Mouse (Mus musculus): ENCODE data around the gene Elp4.
A peak's percentile ranks its signal among the peaks of the same experiment; 100 is the strongest.

Elp4 gene

DNA sequence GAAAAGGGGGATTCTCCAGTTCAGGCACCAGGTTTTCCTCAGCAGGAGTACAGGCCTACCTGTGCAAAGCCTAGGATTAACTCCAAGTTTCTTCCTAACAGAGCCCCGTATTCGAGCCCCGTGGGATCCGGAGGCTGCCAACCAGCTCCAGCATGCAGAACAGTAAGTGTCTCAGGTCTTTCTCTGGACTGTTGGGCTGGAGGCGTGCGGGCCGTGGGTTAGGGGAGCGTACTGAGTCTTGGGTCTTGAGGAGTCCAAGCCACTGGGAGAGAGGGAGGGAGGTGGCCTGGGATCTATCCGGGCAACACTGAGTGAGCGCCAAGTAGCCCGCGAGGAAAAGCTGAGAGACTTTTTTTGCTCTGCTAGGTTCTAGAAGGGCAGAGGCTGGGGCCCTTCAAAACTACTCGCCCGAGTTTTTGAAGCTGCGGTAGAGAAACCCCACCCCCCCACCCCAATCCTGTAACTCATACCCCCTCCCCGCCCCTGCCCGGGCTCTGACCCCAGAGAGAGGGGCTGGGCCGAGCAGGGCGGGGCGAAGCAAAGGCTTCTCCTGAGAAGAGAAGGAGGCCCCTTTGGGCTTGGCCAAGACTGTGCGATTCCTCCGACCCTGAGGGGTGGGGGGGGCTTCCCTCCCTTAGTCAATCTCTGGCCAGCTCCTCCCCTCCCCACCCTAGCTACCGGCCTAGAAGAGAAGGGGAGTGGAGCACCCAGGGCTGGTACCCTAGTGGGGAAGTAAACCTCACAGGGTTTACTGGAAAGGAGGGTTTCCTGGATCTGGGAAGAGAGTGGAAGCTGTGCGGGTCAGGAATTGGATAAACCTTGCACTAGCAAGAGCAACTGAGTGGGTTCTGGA lies 224.0 kb downstream of the Elp4 start:
- DNase-seq, result no peak

- no peak for DNase-seq
Measured at GRCm38 (mm10) chr2:105679331-105679730, 225.0 kb downstream of the Elp4 start.

GRCm38 (mm10) chr2:105678880-105679321 lies 225.5 kb downstream of the Elp4 start:
- no peak for DNase-seq

- no peak for DNase-seq
Measured at GRCm38 (mm10) chr2:105678306-105678705, 226.1 kb downstream of the Elp4 start.

DNA sequence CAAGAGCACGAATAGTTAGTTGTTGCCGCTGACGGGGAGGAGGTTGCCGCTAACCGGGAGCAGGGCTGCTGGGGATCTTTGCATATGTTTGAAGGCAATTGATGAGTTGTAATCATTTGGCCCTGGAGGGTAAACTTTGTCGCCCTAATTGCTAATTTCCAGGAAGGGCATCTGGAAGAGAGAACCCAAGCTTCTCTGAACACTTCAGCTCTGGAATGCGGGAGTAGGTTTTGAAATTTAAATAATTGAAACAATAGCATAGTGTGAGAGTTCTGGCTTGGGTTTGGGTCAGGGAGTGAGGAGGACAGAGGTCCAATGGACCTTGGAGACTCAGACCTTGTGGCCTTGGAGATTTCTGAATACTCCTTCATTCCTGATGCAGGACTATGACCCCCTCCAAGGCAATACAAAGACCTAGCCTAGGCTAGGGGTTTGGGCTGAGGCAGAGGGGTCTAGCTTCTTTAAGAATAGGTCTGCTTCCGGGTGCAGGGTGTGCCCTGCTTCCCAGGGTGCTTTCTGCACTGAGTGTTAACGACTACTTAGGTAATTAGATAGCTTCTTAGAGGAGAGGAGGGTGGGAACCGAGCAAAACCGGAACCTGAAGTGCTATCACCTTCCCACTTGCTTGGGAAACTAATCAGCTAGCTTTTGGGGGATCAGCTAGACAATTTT lies 226.8 kb downstream of the Elp4 start:
- DNase-seq, result no peak

GRCm38 (mm10) chr2:105676909-105677433 lies 227.4 kb downstream of the Elp4 start:
- no peak for DNase-seq

DNA sequence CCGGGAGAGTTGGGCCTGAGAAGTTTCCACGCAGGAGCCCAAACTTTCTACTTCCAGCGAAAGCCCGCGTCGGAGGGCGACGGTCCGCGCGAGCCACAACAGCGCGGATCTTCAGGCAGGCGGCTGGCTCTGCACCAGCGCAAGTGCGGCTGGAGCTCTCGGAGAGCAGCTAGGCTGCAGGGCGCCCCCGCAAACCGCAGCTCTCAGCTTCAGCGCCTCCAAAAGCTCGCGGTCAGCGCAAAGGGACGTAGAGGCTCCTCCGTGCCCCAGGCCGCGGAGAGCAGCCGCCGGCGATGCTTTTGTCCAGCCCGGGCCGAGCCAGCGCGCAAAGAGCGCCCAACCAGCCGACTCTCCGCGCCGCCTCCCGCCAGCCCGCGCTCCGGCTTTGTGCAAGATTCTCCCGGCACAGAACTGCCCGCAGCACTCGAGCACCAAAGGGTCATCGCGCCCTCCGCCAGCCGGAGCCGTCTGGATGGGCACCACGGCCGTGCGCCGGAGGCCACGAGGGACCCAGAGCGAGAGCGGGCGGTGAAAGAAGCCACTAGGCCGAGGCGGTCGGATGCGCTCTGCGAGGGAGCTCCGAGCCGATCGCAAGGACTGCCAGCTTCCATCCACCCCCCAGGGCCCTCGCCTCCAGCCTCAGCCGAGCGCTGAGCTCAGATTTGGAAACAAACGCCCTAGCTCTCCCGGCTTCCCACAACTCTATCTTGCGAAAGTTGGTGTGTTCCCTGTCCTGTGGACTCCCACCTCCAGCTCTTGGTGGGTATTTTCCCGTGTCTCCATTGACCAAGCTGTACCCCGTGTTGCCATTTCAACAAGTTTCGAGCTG lies 228.1 kb downstream of the Elp4 start:
- DNase-seq, result no peak

GRCm38 (mm10) chr2:105675730-105676079 lies 228.7 kb downstream of the Elp4 start:
- no peak for DNase-seq

- DNase-seq, result peak; percentile 84
Measured at GRCm38 (mm10) chr2:105674875-105675729, 229.3 kb downstream of the Elp4 start.

GRCm38 (mm10) chr2:105674061-105674874 lies 230.1 kb downstream of the Elp4 start:
- no peak for DNase-seq

DNA sequence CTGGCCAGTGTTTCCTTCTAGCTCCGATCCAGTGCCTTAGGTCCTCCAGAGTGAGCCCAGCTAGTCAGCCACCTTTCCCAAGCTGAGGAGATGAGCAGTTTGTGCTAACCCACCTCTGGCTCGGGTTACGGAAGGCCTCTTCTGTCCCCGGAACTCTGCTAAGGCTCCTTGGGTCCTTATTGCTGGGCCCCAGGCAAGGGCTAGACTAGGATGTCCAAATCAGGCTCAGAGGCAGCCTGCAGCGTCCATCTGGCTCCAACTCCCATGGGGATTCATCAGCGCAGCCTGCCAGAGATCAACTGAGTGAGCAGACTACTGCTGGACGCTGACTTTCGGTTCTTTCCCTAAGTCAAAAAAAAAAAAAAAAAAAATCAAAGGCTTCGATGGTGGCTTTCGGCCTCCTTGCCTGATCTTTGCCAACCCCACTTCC lies 230.7 kb downstream of the Elp4 start:
- no peak for DNase-seq

GRCm38 (mm10) chr2:105673054-105673453 lies 231.3 kb downstream of the Elp4 start:
- DNase-seq, result no peak

- DNase-seq, result no peak
Measured at GRCm38 (mm10) chr2:105672596-105672960, 231.8 kb downstream of the Elp4 start.

DNA sequence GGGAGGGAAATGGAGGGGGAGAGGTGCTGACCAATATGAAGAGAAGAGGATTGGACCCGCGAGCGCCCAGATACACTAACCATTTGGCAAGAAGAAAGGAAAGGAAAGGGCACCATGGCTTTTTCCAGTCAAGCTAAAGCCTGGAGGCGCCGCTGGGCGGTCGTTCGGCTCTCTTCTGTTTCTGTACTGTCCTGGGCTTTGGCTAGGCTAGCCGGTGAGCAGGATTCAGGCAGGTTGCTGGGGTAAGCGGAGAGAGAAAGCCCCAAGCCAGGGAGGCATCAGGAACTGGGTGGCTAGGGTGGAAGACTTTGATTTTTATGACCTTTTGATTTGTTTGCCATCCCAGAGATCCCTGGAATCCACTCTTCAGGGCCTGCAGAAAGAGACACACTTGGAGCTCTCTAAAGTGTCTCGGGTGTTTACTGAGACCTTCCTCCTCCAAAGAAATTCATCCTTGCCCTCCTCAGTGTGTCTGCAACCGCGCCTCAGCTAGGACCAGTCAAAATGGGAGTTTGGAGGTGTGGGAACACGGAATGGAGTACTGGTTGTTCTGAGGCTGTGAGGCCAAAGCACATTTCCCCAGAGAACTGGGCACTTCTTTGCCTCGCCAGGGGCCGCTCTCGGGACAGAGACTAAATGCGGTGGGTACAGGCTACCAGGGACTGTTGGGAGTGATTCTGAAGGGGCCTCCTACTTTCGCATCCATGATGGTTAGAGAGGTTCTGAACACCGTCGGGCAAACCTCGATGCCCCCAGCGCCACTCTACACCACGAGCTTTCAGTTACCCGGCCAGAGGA lies 232.4 kb downstream of the Elp4 start:
- DNase-seq, result no peak

DNA sequence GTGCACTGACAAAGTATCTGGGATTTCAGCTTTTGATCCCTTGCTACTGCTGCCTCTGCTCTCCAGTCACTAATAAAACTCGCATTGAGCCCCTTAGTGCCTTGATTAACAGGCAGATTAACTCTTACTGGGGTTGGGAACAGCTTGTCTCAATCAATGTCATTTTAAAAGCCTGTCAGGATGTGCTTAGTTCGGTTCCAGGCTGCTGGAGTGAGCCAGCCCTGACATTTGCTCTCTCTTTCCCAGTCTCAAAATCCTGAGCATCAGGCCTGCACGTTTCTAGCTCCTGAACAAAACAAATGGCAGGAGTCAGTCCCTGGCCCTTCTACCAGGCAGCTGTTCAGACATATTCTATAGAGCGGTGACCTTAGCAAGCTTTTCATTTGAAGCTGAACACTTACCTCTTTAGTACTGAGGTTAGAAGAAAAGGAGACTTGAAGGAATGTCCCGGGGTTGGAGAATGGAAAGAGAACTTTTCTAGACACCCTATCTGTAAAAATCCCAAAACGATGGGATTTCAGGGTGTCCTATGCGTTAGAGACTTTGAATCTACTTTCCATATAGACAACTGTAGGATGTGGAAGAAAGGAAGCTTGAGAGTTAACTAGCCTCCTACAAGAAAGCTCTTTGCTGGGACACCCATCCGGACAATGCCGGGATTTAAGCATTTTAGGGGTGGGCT lies 233.1 kb downstream of the Elp4 start:
- DNase-seq, result no peak

DNA sequence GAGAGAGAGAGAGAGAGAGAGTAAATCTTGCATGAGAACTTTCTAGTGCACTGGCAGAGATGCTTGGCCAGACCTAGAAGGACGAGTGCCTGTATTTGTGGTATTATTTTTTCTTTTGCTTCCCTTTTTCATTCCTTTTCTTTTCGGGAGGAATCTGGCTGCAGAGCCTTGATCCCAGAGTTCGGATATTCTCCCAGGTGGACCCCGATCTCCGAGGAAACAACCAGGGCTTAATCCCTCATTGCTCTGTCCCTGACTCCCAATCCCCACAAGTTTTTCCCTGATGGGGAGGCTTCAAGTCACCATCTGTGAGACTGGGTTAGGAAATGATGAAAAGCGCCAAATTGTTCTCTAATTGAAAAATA lies 233.7 kb downstream of the Elp4 start:
- no peak for DNase-seq

DNA sequence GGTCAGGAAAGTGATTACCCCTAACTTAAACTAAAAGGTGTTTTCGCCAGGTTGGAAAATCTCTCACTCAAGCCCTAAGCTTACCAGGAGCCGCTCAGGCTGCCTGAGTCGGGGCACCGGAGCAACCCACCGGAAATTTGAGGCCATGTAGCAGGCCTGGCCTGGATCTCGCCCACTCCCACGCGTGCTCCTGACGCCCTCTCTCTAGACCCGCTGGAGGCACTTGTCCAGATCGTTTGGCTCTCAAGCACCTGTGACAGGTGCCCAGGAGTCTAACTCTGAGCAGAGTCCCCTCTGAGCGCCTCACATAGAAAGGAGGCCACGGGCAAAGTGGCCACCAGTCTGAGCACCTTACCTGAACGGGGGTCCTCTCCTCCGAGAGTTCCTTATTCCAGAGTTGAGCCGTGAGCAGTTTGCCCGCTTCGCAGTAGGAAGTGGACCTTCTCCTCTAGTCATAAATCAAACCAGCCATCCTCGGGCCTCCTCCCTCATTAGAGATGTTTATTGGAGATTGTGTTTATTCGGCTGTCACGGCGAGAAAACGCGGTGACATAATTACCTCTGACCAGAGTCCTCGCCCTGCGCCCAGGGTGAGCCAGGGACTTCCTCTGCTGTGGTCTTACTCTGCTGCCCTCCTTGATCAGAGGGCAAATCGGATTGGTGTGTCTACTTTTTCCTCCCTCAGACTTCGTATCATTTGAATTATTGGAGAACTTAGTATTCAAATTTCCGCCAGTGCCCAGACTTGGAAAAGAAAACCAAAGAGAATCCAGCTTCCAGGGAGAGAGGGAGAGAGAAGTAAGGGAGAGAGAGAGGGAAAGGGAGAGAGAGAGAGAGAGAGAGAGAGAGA lies 234.3 kb downstream of the Elp4 start:
- no peak for DNase-seq

DNA sequence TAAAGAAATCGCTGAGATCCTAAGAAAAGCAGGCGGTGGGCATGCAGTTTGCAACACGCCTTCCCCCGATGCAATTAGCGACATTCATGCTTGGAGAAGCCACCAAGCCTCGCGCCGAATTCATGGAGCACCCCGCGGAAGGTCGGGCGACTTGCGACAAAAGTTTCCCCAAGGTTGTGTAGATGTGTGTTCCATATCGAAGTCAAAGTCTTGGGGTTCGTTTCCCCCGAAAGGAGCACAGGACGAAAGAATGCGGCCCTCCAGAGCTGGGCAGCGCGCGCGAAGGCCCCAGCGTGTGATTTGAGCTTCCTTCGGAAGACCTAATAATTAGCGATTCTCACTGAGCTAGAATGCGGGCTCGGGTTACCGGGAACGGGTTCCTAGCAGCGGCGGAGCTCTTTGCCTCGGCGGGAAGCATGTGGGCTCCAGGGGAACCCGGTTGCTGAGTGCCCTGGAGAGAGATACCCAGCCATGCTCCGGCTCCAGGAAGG lies 234.9 kb downstream of the Elp4 start:
- DNase-seq, result no peak
